Mouse (Mus musculus) MEL (cell line): ENCODE results near the gene Cpsf4.

Experiments used
- CTCF ChIP-seq, 3 experiments: IDR thresholded peaks in 2 of 3; conservative IDR thresholded peaks in 1 of 3; 2 replicates each; pipeline ENCODE4 v1.5.1; 2011 to 2012; ENCODE audit warnings: low read length in 3 of 3, low read depth in 2 of 3, mild to moderate bottlenecking in 2 of 3, improper control_type of control experiment in 1 of 3, inconsistent platforms in 1 of 3, mixed read lengths in 1 of 3, moderate library complexity in 1 of 3; ENCODE audit not compliant: control insufficient read depth in 1 of 3, insufficient read depth in 1 of 3, poor library complexity in 1 of 3, severe bottlenecking in 1 of 3
- MAFK ChIP-seq: IDR thresholded peaks from 2 replicates; pipeline ENCODE4 v1.6.1; 2011; ENCODE audit warnings: low read depth, mild to moderate bottlenecking, low read length, improper control_type of control experiment, borderline replicate concordance
- SMC3 ChIP-seq: IDR thresholded peaks from 2 replicates; pipeline ENCODE4 v1.6.1; 2011; ENCODE audit warnings: low read depth, low read length, improper control_type of control experiment
- TCF12 ChIP-seq: IDR thresholded peaks from 2 replicates; pipeline ENCODE4 v1.6.1; 2014; ENCODE audit warnings: low read depth, mild to moderate bottlenecking, inconsistent platforms, low read length, improper control_type of control experiment, moderate library complexity
- ZC3H11A ChIP-seq: IDR thresholded peaks from 2 replicates; pipeline ENCODE4 v1.6.1; 2012; ENCODE audit warnings: low read depth, mild to moderate bottlenecking, inconsistent platforms, low read length, improper control_type of control experiment

- TF ChIP-seq SMC3 (no peak), ZC3H11A (no peak), CTCF (IDR thresholded peaks at IDR 0.05 in 2 of 3, conservative IDR thresholded peaks at IDR 0.05 in 1 of 3; ENCODE audit: control insufficient read depth in 1 of 3, insufficient read depth in 1 of 3, low read depth in 2 of 3, low read length in 3 of 3, poor library complexity in 1 of 3, severe bottlenecking in 1 of 3) (no peak), TCF12 (no peak), MAFK (no peak)
These were observed 5.7 kb upstream of the Cpsf4 start for GRCm38 (mm10) chr5:145161361-145161760.
